Mouse (Mus musculus): ENCODE data around the gene Ppig.

The Ppig gene

GRCm38 (mm10) chr2:69763340-69763739 lies 41.0 kb downstream of the Ppig start:
- no peak for DNase-seq (ENCODE audit: low read depth, low spot score)

- DNase-seq (ENCODE audit: low read depth, low spot score): no peak
Observed at GRCm38 (mm10) chr2:69764716-69765115, 42.4 kb downstream of the Ppig start.

GRCm38 (mm10) chr2:69773331-69773730 lies 51.0 kb downstream of the Ppig start:
- DNase-seq (ENCODE audit: low read depth, low spot score): no peak

GRCm38 (mm10) chr2:69777985-69778835 lies 55.9 kb downstream of the Ppig start:
- no peak for DNase-seq (ENCODE audit: low read depth, low spot score)

GRCm38 (mm10) chr2:69778836-69779177 lies 56.5 kb downstream of the Ppig start:
- no peak for DNase-seq (ENCODE audit: low read depth, low spot score)

GRCm38 (mm10) chr2:69788974-69789373 lies 66.6 kb downstream of the Ppig start:
- no peak for DNase-seq (ENCODE audit: low read depth, low spot score)

- peak; percentile 99 for DNase-seq (ENCODE audit: low read depth, low spot score)
Observed at GRCm38 (mm10) chr2:69789429-69790069, 67.2 kb downstream of the Ppig start, which contains the start of the genes Ccdc173 and Phospho2. Gene Ccdc173, minus strand, starts transcription at chr2:69789575. Gene Phospho2, plus strand, starts transcription at chr2:69789623.

GRCm38 (mm10) chr2:69790285-69790684 lies 67.9 kb downstream of the Ppig start:
- DNase-seq (ENCODE audit: low read depth, low spot score): peak; percentile 91

GRCm38 (mm10) chr2:69790722-69791121 lies 68.4 kb downstream of the Ppig start:
- DNase-seq (ENCODE audit: low read depth, low spot score): no peak

- DNase-seq (ENCODE audit: low read depth, low spot score): peak; percentile 7
Observed at GRCm38 (mm10) chr2:69802911-69803312, 80.6 kb downstream of the Ppig start.

Data from mesoderm, embryonic 11.5 days (tissue).